Mouse (Mus musculus) natural killer cell, adult 2 months (primary cell): ENCODE results near the gene Emb.

Source experiments
- DNase-seq, 2 experiments: peaks; one replicate each; pipeline ENCODE4 v3.0.0; 2022; ENCODE audit warnings: low spot score in 2 of 2

Gene Emb

GRCm38 (mm10) chr13:117220501-117221321 is 12.4 kb downstream of the Emb start, which contains the start of gene Gm17509:
Gene Gm17509, minus strand, starts transcription at chr13:117221075.
- DNase-seq, result peak; percentile 44

GRCm38 (mm10) chr13:117223125-117223524 is 14.8 kb downstream of the Emb start:
- DNase-seq, result peak in 1 of 2 experiments; percentile 38

- DNase-seq, result no peak
Observed at GRCm38 (mm10) chr13:117224901-117225300, 16.6 kb downstream of the Emb start.

GRCm38 (mm10) chr13:117225561-117225960 is 17.2 kb downstream of the Emb start:
- DNase-seq, result no peak

- no peak for DNase-seq
Observed at GRCm38 (mm10) chr13:117230371-117231110, 22.2 kb downstream of the Emb start.

GRCm38 (mm10) chr13:117233808-117234207 is 25.5 kb downstream of the Emb start:
- DNase-seq, result no peak

- DNase-seq, result no peak
Observed at GRCm38 (mm10) chr13:117234486-117234885, 26.1 kb downstream of the Emb start.

GRCm38 (mm10) chr13:117235530-117236212 is 27.3 kb downstream of the Emb start:
- DNase-seq, result no peak

- DNase-seq, result peak in 1 of 2 experiments; percentile 46
Observed at GRCm38 (mm10) chr13:117237111-117237510, 28.8 kb downstream of the Emb start.

- DNase-seq, result no peak
Observed at GRCm38 (mm10) chr13:117242063-117242462, 33.7 kb downstream of the Emb start.

GRCm38 (mm10) chr13:117242621-117243020 is 34.3 kb downstream of the Emb start:
- no peak for DNase-seq

- peak; percentile 2 to 19 for DNase-seq
Observed at GRCm38 (mm10) chr13:117260704-117261103, 52.4 kb downstream of the Emb start.

- no peak for DNase-seq
Observed at GRCm38 (mm10) chr13:117266156-117266555, 57.8 kb downstream of the Emb start.

- DNase-seq, result no peak
Observed at GRCm38 (mm10) chr13:117267963-117268362, 59.6 kb downstream of the Emb start.

GRCm38 (mm10) chr13:117284036-117284435 is 75.7 kb downstream of the Emb start:
- DNase-seq, result peak; percentile 28 to 58

GRCm38 (mm10) chr13:117286939-117287338 is 78.6 kb downstream of the Emb start:
- DNase-seq, result peak in 1 of 2 experiments; percentile 11

- no peak for DNase-seq
Observed at GRCm38 (mm10) chr13:117287400-117287799, 79.1 kb downstream of the Emb start.

GRCm38 (mm10) chr13:117289494-117290270 is 81.3 kb downstream of the Emb start:
- peak; percentile 30 to 65 for DNase-seq

- peak; percentile 50 to 65 for DNase-seq
Observed at GRCm38 (mm10) chr13:117311446-117312225, 103.3 kb downstream of the Emb start.
